In genomic region chr17:68611247-68611646, GRCm38 (mm10) we compare ENCODE assay signal across 10 mouse cellular contexts.
"Had no signal": no experiment of that assay in that cellular context is flagged by ENCODE, and none has a peak within 500 bp of the region (broad histone marks: within the 10 kb centered on the region; RNA-seq: fewer than 3 reads in every experiment).

No protein-coding gene starts in this region.

- H3K4me2 ChIP-seq: limb, embryonic 13.5 days; midbrain, embryonic 15.5 days had no signal

- ATAC-seq: midbrain, embryonic 15.5 days had no signal

- DNase-seq: kidney, postnatal 10 days; kidney, postnatal 4 days; left cerebral cortex, postnatal 4 days; lung, adult 18-20 months; right cerebral cortex, postnatal 25 days had no signal

- H3K27me3 ChIP-seq: limb, embryonic 13.5 days; midbrain, embryonic 15.5 days had no signal

- H3K9me3 ChIP-seq: limb, embryonic 13.5 days; midbrain, embryonic 15.5 days had no signal

- H3K27ac ChIP-seq: layer of hippocampus, adult 2 months; limb, embryonic 13.5 days; liver, embryonic 14.5 days; midbrain, embryonic 15.5 days; stomach, postnatal 0 days had no signal

- H3K4me3 ChIP-seq: layer of hippocampus, adult 2 months; limb, embryonic 13.5 days; midbrain, embryonic 15.5 days had no signal

- H3K9ac ChIP-seq: limb, embryonic 13.5 days; liver, embryonic 14.5 days; midbrain, embryonic 15.5 days had no signal

- H3K36me3 ChIP-seq: limb, embryonic 13.5 days; midbrain, embryonic 15.5 days had no signal

- H3K4me1 ChIP-seq: limb, embryonic 13.5 days; midbrain, embryonic 15.5 days had no signal
